Mouse (Mus musculus) MEL (cell line): Measurements from ENCODE around the gene Ptprh. TPM values are rescaled to one million over a fixed set of nuclear protein-coding genes. Genes with fewer than 3 reads are reported as not detected.

ENCODE experiments used
- DNase-seq: peaks from one replicate; pipeline ENCODE4 v3.0.0; 2011; ENCODE audit warnings: low read depth, low spot score
- H3K27ac ChIP-seq: 2 replicates; pipeline ENCODE4 v1.5.1; 2012; ENCODE audit warnings: low read depth, mild to moderate bottlenecking, control low read depth, low read length, moderate library complexity; ENCODE audit not compliant: control insufficient read depth
- H3K27me3 ChIP-seq, 2 experiments: fragments of 150-350 bp in 1 of 2; sonication (generic) in 1 of 2; 2 replicates each; pipeline ENCODE4 v1.6.1; 2012; ENCODE audit warnings: low read length in 2 of 2, mild to moderate bottlenecking in 2 of 2, improper control_type of control experiment in 1 of 2, moderate library complexity in 1 of 2; ENCODE audit not compliant: insufficient read depth in 2 of 2, control insufficient read depth in 1 of 2
- H3K36me3 ChIP-seq, 2 experiments: 2 replicates each; pipeline ENCODE4 v1.6.1; 2012 to 2014; ENCODE audit warnings: low read length in 2 of 2, improper control_type of control experiment in 1 of 2, inconsistent platforms in 1 of 2, mild to moderate bottlenecking in 1 of 2; ENCODE audit not compliant: insufficient read depth in 2 of 2, control insufficient read depth in 1 of 2
- H3K4me1 ChIP-seq, 2 experiments: fragments of 150-350 bp in 1 of 2; sonication (generic) in 1 of 2; 2 replicates each; pipeline ENCODE4 v1.6.1; 2012; ENCODE audit warnings: low read length in 2 of 2, improper control_type of control experiment in 1 of 2, mild to moderate bottlenecking in 1 of 2; ENCODE audit not compliant: insufficient read depth in 2 of 2, control insufficient read depth in 1 of 2
- H3K4me3 ChIP-seq, 2 experiments: fragments of 150-350 bp in 1 of 2; sonication (generic) in 1 of 2; 2 replicates each; pipeline ENCODE4 v1.5.1; 2012; ENCODE audit warnings: low read depth in 2 of 2, low read length in 2 of 2, mild to moderate bottlenecking in 2 of 2, moderate library complexity in 2 of 2, control low read depth in 1 of 2, improper control_type of control experiment in 1 of 2; ENCODE audit not compliant: control insufficient read depth in 1 of 2, insufficient read depth in 1 of 2
- H3K79me2 ChIP-seq: 2 replicates; pipeline ENCODE4 v1.6.1; 2012; ENCODE audit warnings: mild to moderate bottlenecking, low read length, moderate library complexity; ENCODE audit not compliant: control insufficient read depth, poor library complexity, insufficient read depth
- H3K9ac ChIP-seq: 2 replicates; pipeline ENCODE4 v1.6.1; 2012; ENCODE audit warnings: low read depth, mild to moderate bottlenecking, control low read depth, low read length, moderate library complexity; ENCODE audit not compliant: control insufficient read depth, poor library complexity, severe bottlenecking
- H3K9me3 ChIP-seq: fragments of 150-350 bp; sonication (generic); replicated peaks from 2 replicates; pipeline ENCODE4 v1.6.1; 2012; ENCODE audit warnings: mild to moderate bottlenecking, low read length, improper control_type of control experiment, moderate library complexity; ENCODE audit not compliant: insufficient read depth
- CHD1 ChIP-seq: IDR thresholded peaks from 2 replicates; pipeline ENCODE4 v1.6.1; 2012; ENCODE audit warnings: low read depth, mild to moderate bottlenecking, inconsistent platforms, low read length, improper control_type of control experiment
- CHD2 ChIP-seq: IDR thresholded peaks from 2 replicates; pipeline ENCODE4 v1.6.1; 2011; ENCODE audit warnings: low read length, improper control_type of control experiment
- ELF1 ChIP-seq: IDR thresholded peaks from 2 replicates; pipeline ENCODE4 v1.6.1; 2014; ENCODE audit warnings: low read depth, mild to moderate bottlenecking, inconsistent platforms, low read length, improper control_type of control experiment, moderate library complexity
- EP300 ChIP-seq, 2 experiments: IDR thresholded peaks; 2 replicates each; pipeline ENCODE4 v1.6.1; 2011; ENCODE audit warnings: improper control_type of control experiment in 2 of 2, low read length in 2 of 2, low read depth in 1 of 2, mild to moderate bottlenecking in 1 of 2
- JUND ChIP-seq: IDR thresholded peaks from 2 replicates; pipeline ENCODE4 v1.6.1; 2011; ENCODE audit warnings: low read depth, mild to moderate bottlenecking, improper control_type of control experiment, low read length
- MAZ ChIP-seq: IDR thresholded peaks from 2 replicates; pipeline ENCODE4 v1.6.1; 2012; ENCODE audit warnings: low read depth, mild to moderate bottlenecking, inconsistent platforms, low read length, improper control_type of control experiment
- MXI1 ChIP-seq: IDR thresholded peaks from 2 replicates; pipeline ENCODE4 v1.6.1; 2011; ENCODE audit warnings: mild to moderate bottlenecking, low read depth, low read length, improper control_type of control experiment
- MYB ChIP-seq: IDR thresholded peaks from 2 replicates; pipeline ENCODE4 v1.6.1; 2011; ENCODE audit warnings: mild to moderate bottlenecking, low read depth, low read length, improper control_type of control experiment
- POLR2A ChIP-seq, 2 experiments: IDR thresholded peaks; 2 replicates each; pipeline ENCODE4 v1.6.1; 2011 to 2012; ENCODE audit warnings: low read length in 2 of 2, mild to moderate bottlenecking in 2 of 2, control low read depth in 1 of 2, improper control_type of control experiment in 1 of 2, low read depth in 1 of 2, moderate library complexity in 1 of 2; ENCODE audit not compliant: control insufficient read depth in 1 of 2, insufficient read depth in 1 of 2, poor library complexity in 1 of 2
- POLR2AphosphoS5 ChIP-seq: IDR thresholded peaks from 2 replicates; pipeline ENCODE4 v1.6.1; 2012; ENCODE audit warnings: low read depth, borderline replicate concordance, mild to moderate bottlenecking, inconsistent platforms, low read length, moderate library complexity, mixed read lengths
- TAL1 ChIP-seq: IDR thresholded peaks from 2 replicates; pipeline ENCODE4 v1.6.1; 2012; ENCODE audit warnings: mild to moderate bottlenecking, inconsistent platforms, low read length, moderate library complexity, mixed read lengths
- ZKSCAN1 ChIP-seq: IDR thresholded peaks from 2 replicates; pipeline ENCODE4 v1.6.1; 2012; ENCODE audit warnings: low read depth, mild to moderate bottlenecking, inconsistent platforms, low read length, improper control_type of control experiment, moderate library complexity
- ZMIZ1 ChIP-seq: IDR thresholded peaks from 2 replicates; pipeline ENCODE4 v1.6.1; 2012; ENCODE audit warnings: low read depth, mild to moderate bottlenecking, inconsistent platforms, low read length, improper control_type of control experiment, moderate library complexity
- ZNF384 ChIP-seq: IDR thresholded peaks from 2 replicates; pipeline ENCODE4 v1.6.1; 2012; ENCODE audit warnings: low read depth, mild to moderate bottlenecking, inconsistent platforms, low read length, improper control_type of control experiment
- polyA plus RNA-seq, 2 experiments: library from polyadenylated mRNA; stranded (reverse) in 1 of 2; unstranded in 1 of 2; fragments of >175 nt in 1 of 2; fragments of >200 nt in 1 of 2; gene quantifications; 2 replicates each; pipeline versions ENCODE4 v1.2.1 to v1.2.4; 2012; ENCODE audit warnings: low replicate concordance in 2 of 2, low read depth in 1 of 2; ENCODE audit not compliant: insufficient read length in 2 of 2, insufficient read depth in 1 of 2, missing spikeins in 1 of 2
- total RNA-seq: library from RNA; depleted of rRNA; stranded (reverse); fragments of 300-350 nt; gene quantifications from 2 replicates; pipeline ENCODE4 v1.2.3, GENCODE M21; 2012; rRNA removed

Gene Ptprh
- total RNA-seq (not detected in 2 replicates), polyA plus RNA-seq (not detected)

DNA sequence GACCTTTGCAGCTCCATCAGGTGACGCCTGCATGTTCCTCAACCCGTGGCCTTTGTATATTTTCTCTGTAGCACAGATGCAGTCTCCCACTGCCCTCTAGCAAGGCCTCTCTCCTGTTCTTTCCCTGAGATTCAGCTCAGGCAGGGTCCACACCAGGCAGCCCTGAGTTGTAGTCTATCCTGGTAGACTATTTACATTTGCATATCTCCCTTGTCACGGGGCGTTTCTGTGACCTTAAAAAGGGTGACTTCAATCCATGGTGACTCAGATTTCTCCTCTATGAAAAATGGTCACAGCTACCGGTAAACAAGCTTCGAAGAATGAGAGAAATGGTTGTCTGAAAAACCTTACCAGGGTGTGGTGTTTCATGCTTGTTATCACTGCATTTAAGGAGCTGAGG lies at the start of gene Ptprh:
Gene Ptprh, minus strand, starts transcription at position 169 of the 400 bp plus-strand sequence.
- TF ChIP-seq ZNF384 (no peak), MYB (no peak), CHD1 (no peak), MXI1 (no peak)
- TF ChIP-seq, all 39 proteins: peak for 0
- Histone ChIP-seq H3K36me3 (no peaks in the 10 kb centered on the region), H3K27ac (no peak within 1 kb of the TSS), H3K9ac (no peak within 1 kb of the TSS), H3K9me3 (no peaks in the 10 kb centered on the region), H3K27me3 (no peaks in the 10 kb centered on the region), H3K4me1 (no peaks in the 10 kb centered on the region), H3K4me3 (no peak within 1 kb of the TSS), H3K79me2 (no peaks in the 10 kb centered on the region)
- no peak for DNase-seq

DNA sequence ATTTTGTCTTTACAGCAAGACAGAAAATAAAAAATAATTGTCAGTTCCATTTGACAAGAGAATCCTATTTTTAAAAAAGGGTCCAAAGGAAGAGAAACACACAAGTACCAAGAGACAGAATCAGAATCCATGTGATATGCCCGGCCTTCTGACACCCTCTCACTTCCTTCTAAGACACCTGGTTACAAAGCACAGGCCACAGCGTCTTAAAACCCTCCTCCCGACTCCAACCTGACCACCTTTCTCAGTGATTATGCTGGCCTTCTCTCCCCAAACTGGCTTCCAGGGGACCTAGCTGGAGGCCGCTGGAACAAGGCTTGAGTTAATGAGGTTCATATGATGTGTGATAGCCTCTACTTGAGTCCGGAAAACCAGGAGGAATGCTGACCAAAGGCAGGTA lies 49.5 kb upstream of the Ptprh start:
- peaks cover 36 to 42% of the 10 kb centered on the region in 2 experiments for H3K4me1 ChIP-seq
- H3K27ac ChIP-seq = peak overlapping the region; percentile 96
- no peaks in the 10 kb centered on the region for H3K9me3 ChIP-seq
- peaks cover 12 to 54% of the 10 kb centered on the region in 2 experiments for H3K36me3 ChIP-seq
- peak overlapping the region; percentile 41 for H3K4me3 ChIP-seq
- H3K9ac ChIP-seq = peak overlapping the region; percentile 70
- peaks cover 74% of the 10 kb centered on the region for H3K79me2 ChIP-seq
- TF ChIP-seq POLR2A (IDR thresholded peaks at IDR 0.05; ENCODE audit: control insufficient read depth in 1 of 2, insufficient read depth in 1 of 2, low read depth in 1 of 2, low read length in 2 of 2, poor library complexity in 1 of 2) (no peak), POLR2AphosphoS5 (no peak), MAZ (no peak), ZKSCAN1 (0 out of 2 replicates have a peak, but pooled peaks have one; percentile 6), MXI1 (peak; percentile 26; the same call in 1 of the 2 replicates)
- TF ChIP-seq, all 39 proteins: peak for 2
- DNase-seq = no peak
- H3K27me3 ChIP-seq = no peaks in the 10 kb centered on the region

DNA sequence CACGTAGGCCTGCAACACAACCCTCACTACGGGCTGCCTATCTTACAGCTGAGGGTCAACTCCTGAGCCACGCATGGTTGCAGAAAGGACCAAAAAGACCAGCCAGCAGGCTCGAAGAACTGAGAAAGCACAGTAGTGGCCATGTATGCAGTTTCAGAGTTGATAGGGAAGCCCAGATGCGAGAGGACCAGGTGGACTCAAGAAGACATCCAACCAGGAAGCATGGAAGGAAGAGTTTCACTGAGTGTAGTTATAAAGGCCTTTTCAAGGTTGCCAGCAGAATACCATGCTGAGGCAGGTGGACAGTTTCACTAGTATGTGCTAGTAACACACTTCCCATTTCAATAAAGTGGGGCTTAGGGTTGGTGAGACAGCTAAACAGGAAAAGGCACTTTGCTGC lies 48.9 kb upstream of the Ptprh start:
- no peak for TF ChIP-seq EP300 (IDR thresholded peaks at IDR 0.05; ENCODE audit: low read depth in 1 of 2, low read length in 2 of 2)
- no peak for TF ChIP-seq ZMIZ1
- TF ChIP-seq JUND = no peak
- no peak for TF ChIP-seq TAL1
- TF ChIP-seq ZKSCAN1 = no peak
- no peak for TF ChIP-seq CHD2
- no peak for TF ChIP-seq ELF1
- TF ChIP-seq MXI1 = no peak
- TF ChIP-seq, all 39 proteins: peak for 0
- H3K36me3 ChIP-seq = peaks cover 12 to 58% of the 10 kb centered on the region in 2 experiments
- H3K27me3 ChIP-seq = no peaks in the 10 kb centered on the region
- peaks cover 36 to 48% of the 10 kb centered on the region in 2 experiments for H3K4me1 ChIP-seq
- H3K27ac ChIP-seq = peak overlapping the region; percentile 96; the same call in 1 of the 2 replicates
- peaks cover 73% of the 10 kb centered on the region for H3K79me2 ChIP-seq
- H3K9ac ChIP-seq = peak overlapping the region; percentile 70; the same call in 1 of the 2 replicates
- no peaks in the 10 kb centered on the region for H3K9me3 ChIP-seq
- DNase-seq = no peak
- H3K4me3 ChIP-seq = no peak overlapping the region
